In the genomic region with DNA sequence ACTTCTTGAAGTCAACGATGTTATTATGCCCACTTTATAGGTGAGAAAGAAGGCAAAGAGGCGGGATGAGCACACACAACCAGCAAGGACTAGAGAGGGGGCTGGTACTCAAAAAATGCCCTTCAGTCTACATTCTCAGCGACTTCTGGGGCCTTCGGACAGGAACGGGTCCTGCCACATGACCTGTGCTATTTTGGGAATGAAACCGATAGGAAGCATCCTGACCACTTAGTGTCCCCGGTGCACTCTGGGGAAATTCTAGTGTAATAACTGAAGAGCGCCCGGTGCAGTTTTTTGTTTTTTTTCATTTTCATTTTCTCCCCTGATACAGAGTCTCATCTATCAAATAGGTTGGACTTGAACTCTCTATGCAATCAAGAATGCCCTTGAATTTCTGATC, we compare ENCODE assay signal across 14 mouse cellular contexts.
"Had no signal": no experiment of that assay in that cellular context is flagged by ENCODE, and none has a peak within 500 bp of the region (broad histone marks: within the 10 kb centered on the region; RNA-seq: fewer than 3 reads in every experiment).

No protein-coding gene starts in this region.

- ATAC-seq: liver, embryonic 12.5 days had no signal

- H3K27ac ChIP-seq: limb, embryonic 15.5 days; liver, embryonic 12.5 days; midbrain, embryonic 10.5 days; neural tube, embryonic 15.5 days; stomach, postnatal 0 days had no signal

- H3K36me3 ChIP-seq: liver, embryonic 12.5 days; midbrain, embryonic 10.5 days; neural tube, embryonic 15.5 days had no signal

- H3K9ac ChIP-seq: limb, embryonic 15.5 days; liver, embryonic 12.5 days; lung, embryonic 14.5 days; neural tube, embryonic 15.5 days had no signal

- H3K4me1 ChIP-seq: liver, embryonic 12.5 days; neural tube, embryonic 15.5 days had no signal

- H3K27me3 ChIP-seq: limb, embryonic 15.5 days; liver, embryonic 12.5 days; neural tube, embryonic 15.5 days had no signal

- DNase-seq: kidney, postnatal 14 days; lung, embryonic 14.5 days; lung, postnatal 10 days; lung, postnatal 4 days; midbrain, embryonic 14.5 days; right cerebral cortex, adult 18-20 months; right cerebral cortex, postnatal 25 days; thymus, postnatal 14 days had no signal

- H3K4me2 ChIP-seq: limb, embryonic 15.5 days; liver, embryonic 12.5 days; lung, embryonic 14.5 days; neural tube, embryonic 15.5 days had no signal

- H3K4me3 ChIP-seq: limb, embryonic 15.5 days; liver, embryonic 12.5 days; midbrain, embryonic 10.5 days; myocyte; neural tube, embryonic 15.5 days had no signal

- H3K9me3 ChIP-seq: limb, embryonic 15.5 days; liver, embryonic 12.5 days; midbrain, embryonic 10.5 days; neural tube, embryonic 15.5 days had no signal
